ENCODE assay signal across 26 mouse cellular contexts in the genomic region with DNA sequence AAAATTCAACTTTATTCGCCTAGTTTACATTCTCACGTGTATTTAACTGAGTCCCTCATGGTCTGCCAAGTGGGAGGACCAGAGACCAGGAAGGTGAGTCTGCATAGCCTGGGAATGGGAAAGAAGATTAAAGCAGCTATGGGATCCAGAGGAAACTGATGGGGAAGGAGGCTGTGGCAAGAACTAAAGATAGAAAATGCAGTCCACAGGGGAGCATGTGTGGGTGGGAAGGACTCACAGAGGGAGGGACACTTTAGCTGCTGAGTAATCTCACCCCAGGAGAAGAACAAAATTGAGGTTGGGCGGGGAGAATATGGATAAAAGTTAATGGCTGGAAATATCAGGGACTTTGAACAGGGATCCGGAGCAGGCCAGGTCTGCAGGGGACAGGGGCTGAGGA.
"Had no signal": no experiment of that assay in that cellular context is flagged by ENCODE, and none has a peak within 500 bp of the region (broad histone marks: within the 10 kb centered on the region; RNA-seq: fewer than 3 reads in every experiment).

No protein-coding gene starts in this region.

- H3K9ac ChIP-seq: heart, embryonic 13.5 days; heart, embryonic 15.5 days; hindbrain, embryonic 13.5 days; hindbrain, embryonic 15.5 days; limb, embryonic 12.5 days; liver, embryonic 13.5 days; liver, embryonic 15.5 days had no signal

- ATAC-seq: hindbrain, postnatal 0 days; intestine, embryonic 16.5 days had no signal

- H3K27me3 ChIP-seq: heart, embryonic 13.5 days; heart, embryonic 15.5 days; hindbrain, embryonic 13.5 days; hindbrain, embryonic 15.5 days; limb, embryonic 12.5 days; liver, embryonic 13.5 days; liver, embryonic 15.5 days had no signal

- H3K9me3 ChIP-seq: heart, embryonic 13.5 days; heart, embryonic 15.5 days; hindbrain, embryonic 13.5 days; hindbrain, embryonic 15.5 days; limb, embryonic 10.5 days; limb, embryonic 12.5 days; liver, embryonic 13.5 days; liver, embryonic 15.5 days had no signal

- H3K4me3 ChIP-seq: heart, adult 2 months; heart, embryonic 13.5 days; heart, embryonic 15.5 days; hindbrain, embryonic 13.5 days; hindbrain, embryonic 15.5 days; layer of hippocampus, adult 2 months; left cerebral cortex, adult 2 months; limb, embryonic 10.5 days; limb, embryonic 12.5 days; liver, embryonic 13.5 days; liver, embryonic 15.5 days had no signal

- H3K36me3 ChIP-seq: hindbrain, embryonic 13.5 days; hindbrain, embryonic 15.5 days; liver, embryonic 13.5 days had no signal

- H3K4me2 ChIP-seq: heart, embryonic 11.5 days; heart, embryonic 13.5 days; heart, embryonic 15.5 days; hindbrain, embryonic 13.5 days; hindbrain, embryonic 15.5 days; limb, embryonic 12.5 days; liver, embryonic 11.5 days; liver, embryonic 13.5 days; liver, embryonic 15.5 days had no signal

- H3K27ac ChIP-seq: heart, adult 2 months; heart, embryonic 13.5 days; heart, embryonic 15.5 days; hindbrain, embryonic 13.5 days; hindbrain, embryonic 15.5 days; hindbrain, postnatal 0 days; layer of hippocampus, adult 2 months; left cerebral cortex, adult 2 months; limb, embryonic 10.5 days; limb, embryonic 12.5 days; liver, embryonic 13.5 days; liver, embryonic 15.5 days had no signal

- DNase-seq: gastrocnemius, postnatal 14 days; gastrocnemius, postnatal 36 days; heart, adult 11 months; heart, adult 2 months; heart, postnatal 14 days; heart, postnatal 36 days; kidney, adult 11 months; kidney, adult 8-10 months; kidney, postnatal 10 days; kidney, postnatal 25 days; kidney, postnatal 4 days; liver; liver, embryonic 13.5 days had no signal

- H3K4me1 ChIP-seq: hindbrain, embryonic 13.5 days; hindbrain, embryonic 15.5 days; limb, embryonic 10.5 days; limb, embryonic 12.5 days; liver, embryonic 13.5 days; liver, embryonic 15.5 days had no signal
